Mouse (Mus musculus): ENCODE measurements around the gene Idh2.

DNA sequence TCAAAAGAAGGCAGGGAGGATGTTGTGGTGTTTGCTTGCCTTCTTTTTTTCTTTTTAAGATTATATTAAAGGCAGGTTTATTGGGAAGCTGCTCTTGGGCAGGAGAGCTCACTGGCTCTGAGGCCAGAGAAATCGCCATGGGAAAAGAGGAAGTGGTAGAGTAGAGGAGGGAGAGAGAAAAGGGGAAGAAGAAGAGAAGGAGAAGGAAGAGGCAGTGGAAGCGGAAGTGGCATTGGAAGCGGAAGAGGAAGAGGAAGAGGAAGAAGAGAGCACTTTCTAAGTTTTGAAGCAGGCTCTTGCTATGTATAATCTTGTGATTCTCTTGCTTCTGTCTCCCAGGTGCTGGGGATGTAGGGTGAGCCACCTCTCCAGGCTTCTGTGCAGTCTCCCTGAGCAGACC, 39.5 kb upstream of the Idh2 start:
- TF ChIP-seq GATA1 (IDR thresholded peaks at IDR 0.05; ENCODE audit: low read depth, low read length) (no peak), ELF1 (IDR thresholded peaks at IDR 0.05; ENCODE audit: low read depth, low read length) (peak; percentile 36; the same call in 1 of the 2 replicates), EP300 (IDR thresholded peaks at IDR 0.05; ENCODE audit: low read depth in 1 of 2, low read length in 2 of 2) (peak in 1 of 2 experiments; percentile 53; a peak in 1 of 4 replicates), POLR2A (IDR thresholded peaks at IDR 0.05; ENCODE audit: control insufficient read depth in 1 of 2, insufficient read depth in 1 of 2, low read depth in 1 of 2, low read length in 2 of 2, poor library complexity in 1 of 2) (no peak), MAX (IDR thresholded peaks at IDR 0.05; ENCODE audit: low read length) (no peak), USF1 (IDR thresholded peaks at IDR 0.05; ENCODE audit: low read depth, low read length) (no peak), HCFC1 (IDR thresholded peaks at IDR 0.05; ENCODE audit: low read depth, low read length) (no peak), NRF1 (IDR thresholded peaks at IDR 0.05; ENCODE audit: insufficient read depth, low read depth, low read length, poor library complexity, severe bottlenecking) (no peak), ZC3H11A (IDR thresholded peaks at IDR 0.05; ENCODE audit: low read depth, low read length) (no peak), TCF12 (IDR thresholded peaks at IDR 0.05; ENCODE audit: low read depth, low read length) (no peak), E2F4 (IDR thresholded peaks at IDR 0.05; ENCODE audit: borderline replicate concordance, low read depth, low read length) (no peak), MXI1 (IDR thresholded peaks at IDR 0.05; ENCODE audit: low read depth, low read length) (no peak), CTCF (IDR thresholded peaks at IDR 0.05 in 2 of 3, conservative IDR thresholded peaks at IDR 0.05 in 1 of 3; ENCODE audit: control insufficient read depth in 1 of 3, insufficient read depth in 1 of 3, low read depth in 2 of 3, low read length in 3 of 3, poor library complexity in 1 of 3, severe bottlenecking in 1 of 3) (no peak)
